Mouse (Mus musculus): ENCODE results near the gene Abcg1. TPM values are rescaled to one million over a fixed set of nuclear protein-coding genes. Genes with fewer than 3 reads are reported as not detected.

Gene Abcg1
- polyA plus RNA-seq, 1 experiment: 57.4 TPM

GRCm38 (mm10) chr17:31073273-31074052, 16.0 kb downstream of the Abcg1 start:
- DNase-seq: peak; percentile 74
- Histone ChIP-seq H3K4me1 (ENCODE audit: control insufficient read depth, insufficient read depth, low read length) (peaks cover 34% of the 10 kb centered on the region), H3K4me3 (replicated peaks; ENCODE audit: extremely low read depth, low read depth, low read length) (no peak overlapping the region)
- 5% methylated on average over 31 of the region's 31 CpGs for WGBS
- TF ChIP-seq CTCF (IDR thresholded peaks at IDR 0.05; ENCODE audit: insufficient read depth, low read length): no peak
- no peak for TF ChIP-seq POLR2A (IDR thresholded peaks at IDR 0.05; ENCODE audit: borderline replicate concordance, extremely low read depth, low read depth, low read length)

GRCm38 (mm10) chr17:31074053-31074590, 16.6 kb downstream of the Abcg1 start:
- peaks cover 34% of the 10 kb centered on the region for H3K4me1 ChIP-seq (ENCODE audit: control insufficient read depth, insufficient read depth, low read length)
- WGBS: 23% methylated on average over 7 of the region's 7 CpGs
- no peak overlapping the region for H3K4me3 ChIP-seq (replicated peaks; ENCODE audit: extremely low read depth, low read depth, low read length)
- TF ChIP-seq CTCF (IDR thresholded peaks at IDR 0.05; ENCODE audit: insufficient read depth, low read length): no peak
- no peak for TF ChIP-seq POLR2A (IDR thresholded peaks at IDR 0.05; ENCODE audit: borderline replicate concordance, extremely low read depth, low read depth, low read length)
- no peak for DNase-seq

- Histone ChIP-seq H3K4me3 (replicated peaks; ENCODE audit: extremely low read depth, low read depth, low read length) (no peak overlapping the region), H3K4me1 (ENCODE audit: control insufficient read depth, insufficient read depth, low read length) (peaks cover 34% of the 10 kb centered on the region)
- DNase-seq: no peak
- TF ChIP-seq POLR2A (IDR thresholded peaks at IDR 0.05; ENCODE audit: borderline replicate concordance, extremely low read depth, low read depth, low read length): no peak
- TF ChIP-seq CTCF (IDR thresholded peaks at IDR 0.05; ENCODE audit: insufficient read depth, low read length): no peak
- WGBS: 29% methylated on average over 3 of the region's 3 CpGs
Measured at GRCm38 (mm10) chr17:31074666-31075065, 17.2 kb downstream of the Abcg1 start.

GRCm38 (mm10) chr17:31075471-31075870, 18.0 kb downstream of the Abcg1 start:
- TF ChIP-seq CTCF (IDR thresholded peaks at IDR 0.05; ENCODE audit: insufficient read depth, low read length) (no peak), POLR2A (IDR thresholded peaks at IDR 0.05; ENCODE audit: borderline replicate concordance, extremely low read depth, low read depth, low read length) (no peak)
- WGBS: 39% methylated on average over 5 of the region's 5 CpGs
- Histone ChIP-seq H3K4me1 (ENCODE audit: control insufficient read depth, insufficient read depth, low read length) (peaks cover 40% of the 10 kb centered on the region), H3K4me3 (replicated peaks; ENCODE audit: extremely low read depth, low read depth, low read length) (peak overlapping the region; percentile 7)
- no peak for DNase-seq

- Histone ChIP-seq H3K4me1 (ENCODE audit: control insufficient read depth, insufficient read depth, low read length) (peaks cover 38% of the 10 kb centered on the region), H3K4me3 (replicated peaks; ENCODE audit: extremely low read depth, low read depth, low read length) (no peak overlapping the region)
- 52% methylated on average over 5 of the region's 5 CpGs for WGBS
- DNase-seq: no peak
- TF ChIP-seq CTCF (IDR thresholded peaks at IDR 0.05; ENCODE audit: insufficient read depth, low read length): no peak
- no peak for TF ChIP-seq POLR2A (IDR thresholded peaks at IDR 0.05; ENCODE audit: borderline replicate concordance, extremely low read depth, low read depth, low read length)
Measured at GRCm38 (mm10) chr17:31077561-31077960, 20.1 kb downstream of the Abcg1 start.

- TF ChIP-seq CTCF (IDR thresholded peaks at IDR 0.05; ENCODE audit: insufficient read depth, low read length): no peak
- TF ChIP-seq POLR2A (IDR thresholded peaks at IDR 0.05; ENCODE audit: borderline replicate concordance, extremely low read depth, low read depth, low read length): no peak
- Histone ChIP-seq H3K4me1 (ENCODE audit: control insufficient read depth, insufficient read depth, low read length) (peaks cover 33% of the 10 kb centered on the region), H3K4me3 (replicated peaks; ENCODE audit: extremely low read depth, low read depth, low read length) (no peak overlapping the region)
- DNase-seq: no peak
- WGBS: 60% methylated on average over 11 of the region's 11 CpGs
Measured at GRCm38 (mm10) chr17:31078581-31078980, 21.1 kb downstream of the Abcg1 start.

- WGBS: 45% methylated on average over 12 of the region's 12 CpGs
- H3K4me1 ChIP-seq (ENCODE audit: control insufficient read depth, insufficient read depth, low read length): peaks cover 29% of the 10 kb centered on the region
- DNase-seq: no peak
- no peak overlapping the region for H3K4me3 ChIP-seq (replicated peaks; ENCODE audit: extremely low read depth, low read depth, low read length)
- TF ChIP-seq POLR2A (IDR thresholded peaks at IDR 0.05; ENCODE audit: borderline replicate concordance, extremely low read depth, low read depth, low read length) (peak; percentile 52; the same call in 1 of the 2 replicates), CTCF (IDR thresholded peaks at IDR 0.05; ENCODE audit: insufficient read depth, low read length) (no peak)
Measured at GRCm38 (mm10) chr17:31079078-31079840, 21.8 kb downstream of the Abcg1 start.

GRCm38 (mm10) chr17:31082296-31083078, 25.0 kb downstream of the Abcg1 start:
- H3K4me3 ChIP-seq (replicated peaks; ENCODE audit: extremely low read depth, low read depth, low read length): no peak overlapping the region
- DNase-seq: no peak
- H3K4me1 ChIP-seq (ENCODE audit: control insufficient read depth, insufficient read depth, low read length): peaks cover 16% of the 10 kb centered on the region
- 58% methylated on average over 4 of the region's 4 CpGs for WGBS
- TF ChIP-seq CTCF (IDR thresholded peaks at IDR 0.05; ENCODE audit: insufficient read depth, low read length) (no peak), POLR2A (IDR thresholded peaks at IDR 0.05; ENCODE audit: borderline replicate concordance, extremely low read depth, low read depth, low read length) (no peak)

GRCm38 (mm10) chr17:31085519-31085918, 28.0 kb downstream of the Abcg1 start:
- peaks cover 9% of the 10 kb centered on the region; the same call in 1 of the 2 replicates for H3K4me1 ChIP-seq (ENCODE audit: control insufficient read depth, insufficient read depth, low read length)
- DNase-seq: no peak
- WGBS: 88% methylated on average over 3 of the region's 3 CpGs

More at GRCm38 (mm10) chr17:31085519-31085918, 28.0 kb downstream of the Abcg1 start:
- no peak for TF ChIP-seq CTCF (IDR thresholded peaks at IDR 0.05; ENCODE audit: insufficient read depth, low read length)
- TF ChIP-seq POLR2A (IDR thresholded peaks at IDR 0.05; ENCODE audit: borderline replicate concordance, extremely low read depth, low read depth, low read length): no peak
- H3K4me3 ChIP-seq (replicated peaks; ENCODE audit: extremely low read depth, low read depth, low read length): no peak overlapping the region
